Mouse (Mus musculus) embryo, embryonic 9.5 days (tissue): ENCODE data around the gene Nt5dc2.

Experiments used
- DNase-seq: peaks from one replicate; pipeline ENCODE4 v3.0.0-alpha.2; 2017; ENCODE audit errors: extremely low spot score

Gene Nt5dc2

DNA sequence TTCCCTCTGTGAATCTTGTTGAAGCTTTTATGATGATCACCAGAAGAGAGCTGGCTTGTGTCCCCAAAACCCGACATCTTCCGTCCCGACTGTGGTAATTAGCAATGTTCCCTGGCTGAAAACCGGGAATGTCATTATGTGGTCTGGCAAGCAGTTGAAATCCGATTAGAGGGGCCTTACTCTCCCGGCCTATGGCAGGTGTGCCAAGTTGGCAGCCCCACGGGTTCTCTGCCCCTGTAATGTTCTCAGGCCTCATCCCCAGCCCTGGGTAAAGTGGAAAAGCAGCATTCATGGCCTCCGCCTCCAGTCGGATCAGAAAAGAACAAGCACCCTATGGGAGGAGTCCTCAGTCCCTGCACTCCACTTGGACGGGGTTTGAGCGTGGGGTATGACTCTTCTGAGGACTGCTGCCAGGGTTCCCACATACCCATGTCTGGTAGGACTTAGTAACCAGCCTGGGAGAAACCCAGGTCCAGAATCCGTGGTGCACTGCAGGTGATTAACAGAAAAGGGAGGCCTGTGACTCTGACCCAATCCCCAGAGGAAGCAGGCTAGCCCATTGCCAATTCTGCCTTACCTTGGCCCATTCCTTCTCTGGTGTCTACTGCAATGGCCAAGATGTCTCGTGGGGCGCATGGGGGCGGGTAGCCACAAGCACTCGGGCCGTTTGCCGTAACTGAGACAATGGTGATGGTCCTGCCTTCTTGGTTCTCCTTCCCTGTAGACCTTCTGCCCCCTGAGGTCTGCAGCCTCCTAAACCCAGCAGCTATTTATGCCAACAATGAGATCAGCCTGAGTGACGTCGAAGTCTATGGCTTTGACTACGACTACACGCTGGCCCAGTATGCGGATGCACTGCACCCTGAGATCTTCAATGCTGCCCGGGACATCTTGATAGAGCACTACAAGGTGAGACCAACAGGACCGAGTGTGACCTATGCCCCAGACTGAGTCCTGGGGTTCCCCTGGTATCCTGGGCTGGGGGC is 3.5 kb downstream of the Nt5dc2 start:
- DNase-seq, result no peak

GRCm38 (mm10) chr14:31135495-31136410 is 4.9 kb downstream of the Nt5dc2 start:
- no peak for DNase-seq

DNA sequence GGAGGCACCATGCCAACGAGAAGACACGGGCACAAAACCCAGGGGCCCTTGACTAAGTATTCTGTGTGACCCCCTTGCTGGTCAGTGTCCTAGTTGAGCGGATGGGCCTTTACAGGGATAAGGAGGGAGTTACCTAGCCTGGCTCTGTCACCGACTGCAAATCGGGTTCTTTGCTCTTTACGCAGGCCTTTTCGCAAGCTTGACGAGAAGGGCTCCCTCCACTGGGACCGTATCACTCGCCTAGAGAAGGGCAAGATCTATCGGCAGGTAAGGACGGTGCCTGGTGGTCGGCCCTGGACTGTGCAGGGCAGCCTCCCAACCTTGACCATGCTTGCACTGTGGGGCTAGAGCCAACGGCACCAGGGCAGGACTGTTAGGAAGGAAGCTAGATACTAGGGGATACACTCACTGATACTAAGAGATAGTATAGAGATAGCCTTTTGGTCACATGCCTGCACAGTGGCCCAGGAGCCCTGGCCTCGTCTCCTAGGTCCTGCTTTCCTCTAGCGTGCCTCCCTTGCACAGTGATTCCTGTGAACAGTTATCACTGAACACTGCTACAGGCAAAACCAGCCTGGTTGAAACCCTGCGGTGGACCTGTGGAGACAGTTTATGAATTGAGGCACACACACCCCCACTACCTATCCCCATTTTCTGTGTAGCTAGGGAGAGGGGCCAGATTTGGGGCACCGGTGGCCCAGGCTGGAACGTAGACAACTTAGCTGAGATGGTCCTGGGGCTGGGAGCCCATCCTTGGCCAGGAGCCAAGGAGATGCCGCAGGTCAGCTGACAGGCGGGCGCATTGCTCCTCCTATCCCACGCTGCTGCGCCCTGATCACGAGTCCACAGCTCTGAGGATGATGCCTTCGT is 5.8 kb downstream of the Nt5dc2 start:
- DNase-seq, result no peak

- no peak for DNase-seq
Observed at GRCm38 (mm10) chr14:31137281-31137595, 6.4 kb downstream of the Nt5dc2 start.

DNA sequence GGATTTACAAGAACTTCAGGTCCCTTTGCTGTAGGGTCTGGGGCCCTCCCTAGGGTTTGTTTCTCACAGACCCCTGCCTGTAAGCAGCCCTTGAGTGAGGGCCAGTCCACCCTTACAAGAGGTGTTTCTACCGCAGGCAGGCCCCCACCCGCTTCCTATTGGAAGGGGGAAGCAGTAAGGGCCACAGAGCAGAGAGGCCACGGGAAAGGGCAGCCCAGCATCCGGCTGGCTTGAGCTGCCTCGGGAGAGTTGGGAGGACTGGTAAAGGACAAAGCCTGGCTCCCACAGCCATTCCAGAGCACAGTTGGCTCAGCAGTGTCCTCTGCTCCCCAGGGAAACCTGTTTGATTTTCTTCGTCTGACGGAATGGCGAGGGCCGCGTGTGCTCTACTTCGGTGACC is 6.9 kb downstream of the Nt5dc2 start:
- no peak for DNase-seq

DNA sequence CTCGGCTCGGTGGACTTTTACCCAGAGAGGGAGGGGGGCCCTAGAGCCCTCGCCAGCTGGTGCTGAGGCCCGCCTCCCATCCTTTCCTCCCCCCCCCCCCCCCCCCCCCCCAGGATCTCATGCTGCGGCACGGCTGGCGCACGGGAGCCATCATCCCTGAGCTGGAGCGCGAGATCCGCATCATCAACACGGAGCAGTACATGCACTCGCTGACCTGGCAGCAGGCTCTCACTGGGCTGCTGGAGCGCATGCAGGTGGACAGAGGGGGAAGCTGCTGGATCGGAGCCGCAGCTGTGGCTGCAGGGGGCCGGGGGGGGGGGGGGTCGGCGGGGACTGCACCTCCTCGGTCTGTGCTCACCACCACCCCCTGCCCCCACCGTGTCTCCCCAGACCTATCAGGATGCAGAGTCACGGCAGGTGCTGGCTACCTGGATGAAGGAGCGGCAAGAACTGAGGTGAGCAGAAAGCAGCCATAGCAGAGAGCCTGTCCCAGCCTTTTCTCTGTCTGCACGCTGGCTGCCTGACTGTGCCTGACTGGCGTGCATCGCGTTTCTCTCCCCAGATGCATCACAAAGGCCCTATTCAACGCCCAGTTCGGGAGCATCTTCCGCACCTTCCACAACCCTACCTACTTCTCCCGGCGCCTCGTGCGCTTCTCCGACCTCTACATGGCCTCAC is 7.5 kb downstream of the Nt5dc2 start:
- no peak for DNase-seq

DNA sequence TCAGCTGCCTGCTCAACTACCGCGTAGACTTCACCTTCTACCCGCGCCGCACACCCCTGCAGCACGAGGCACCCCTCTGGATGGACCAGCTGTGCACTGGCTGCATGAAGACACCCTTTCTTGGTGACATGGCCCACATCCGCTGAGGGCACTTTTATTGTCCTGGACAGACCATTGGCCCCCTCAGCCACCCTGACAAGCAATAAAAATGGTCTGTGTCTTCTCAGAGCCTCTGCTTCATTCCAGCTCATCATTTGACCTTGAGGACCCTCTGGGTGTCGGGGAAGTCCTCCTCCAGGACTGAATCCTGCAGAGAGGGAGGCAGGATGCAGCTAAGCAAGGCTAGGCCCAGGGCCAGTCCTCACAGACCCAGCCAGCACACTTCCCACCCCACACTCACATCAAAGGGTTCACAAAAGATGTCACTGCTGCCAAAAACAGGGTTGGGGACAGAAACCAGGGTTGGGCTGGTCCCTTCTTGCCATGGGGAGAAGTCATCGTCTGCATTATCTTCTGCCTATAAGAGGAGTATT is 8.1 kb downstream of the Nt5dc2 start:
- no peak for DNase-seq

- no peak for DNase-seq
Observed at GRCm38 (mm10) chr14:31139666-31140065, 8.8 kb downstream of the Nt5dc2 start.

DNA sequence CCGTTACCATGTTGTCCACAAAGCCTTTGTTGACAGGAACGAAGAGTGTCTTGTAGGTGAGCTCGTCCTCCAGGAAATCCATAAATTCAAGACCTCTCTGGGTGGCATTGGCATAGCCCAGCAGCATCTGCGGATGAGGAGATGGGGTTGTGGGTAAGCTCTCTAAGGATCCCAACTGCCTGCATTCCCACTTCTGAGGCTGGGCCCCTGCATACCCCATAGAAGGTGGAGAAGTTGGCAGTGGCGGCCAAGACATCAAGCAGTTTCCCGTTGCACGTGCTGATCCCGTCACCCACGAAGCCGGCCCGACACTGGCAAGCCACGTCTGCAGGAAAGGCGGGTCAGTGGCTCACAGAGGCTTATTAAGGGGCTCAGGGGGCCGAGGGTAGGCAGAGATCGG is 9.3 kb downstream of the Nt5dc2 start:
- DNase-seq, result no peak

DNA sequence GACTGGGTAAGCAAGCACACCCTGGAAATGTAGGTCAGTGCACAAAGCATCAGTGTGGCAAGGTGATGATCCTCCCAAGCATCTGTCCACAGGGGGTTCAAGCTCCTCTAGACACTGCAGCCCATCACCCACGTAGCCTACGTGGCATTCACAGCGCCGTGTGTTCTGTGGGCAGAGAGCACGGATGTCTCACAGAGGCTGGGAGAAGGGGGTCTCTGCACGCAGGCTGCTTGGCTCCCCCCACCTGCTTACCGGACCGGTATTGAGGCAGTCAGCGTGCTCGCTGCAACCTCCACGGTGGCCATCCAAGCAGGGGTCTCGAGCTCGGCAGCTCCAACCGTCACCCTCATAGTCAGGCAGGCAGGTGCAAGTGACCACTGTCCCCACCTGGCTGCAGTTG is 10.2 kb downstream of the Nt5dc2 start:
- DNase-seq, result no peak

DNA sequence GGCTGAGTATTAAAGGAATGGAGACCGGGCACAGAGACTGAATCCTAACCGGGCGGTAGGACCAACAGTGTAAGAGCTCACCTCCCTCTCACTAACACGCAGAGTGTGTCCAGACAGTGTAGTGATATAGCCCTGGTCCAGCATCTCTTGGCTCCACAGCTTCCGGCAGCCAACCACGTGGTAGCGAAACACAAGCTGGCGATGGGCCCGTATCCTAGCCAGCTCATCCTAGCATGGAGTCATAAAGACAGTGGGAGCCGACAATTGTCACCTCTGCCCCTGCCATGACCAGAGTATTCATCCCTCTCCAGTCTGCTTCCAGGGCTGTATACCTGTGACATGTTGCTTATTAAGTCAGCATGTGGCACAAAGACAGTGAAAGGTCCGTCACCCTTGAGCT is 14.8 kb downstream of the Nt5dc2 start:
- no peak for DNase-seq

- no peak for DNase-seq
Observed at GRCm38 (mm10) chr14:31160196-31161150, 29.6 kb downstream of the Nt5dc2 start.

- no peak for DNase-seq
Observed at GRCm38 (mm10) chr14:31161191-31161590, 30.3 kb downstream of the Nt5dc2 start.

DNA sequence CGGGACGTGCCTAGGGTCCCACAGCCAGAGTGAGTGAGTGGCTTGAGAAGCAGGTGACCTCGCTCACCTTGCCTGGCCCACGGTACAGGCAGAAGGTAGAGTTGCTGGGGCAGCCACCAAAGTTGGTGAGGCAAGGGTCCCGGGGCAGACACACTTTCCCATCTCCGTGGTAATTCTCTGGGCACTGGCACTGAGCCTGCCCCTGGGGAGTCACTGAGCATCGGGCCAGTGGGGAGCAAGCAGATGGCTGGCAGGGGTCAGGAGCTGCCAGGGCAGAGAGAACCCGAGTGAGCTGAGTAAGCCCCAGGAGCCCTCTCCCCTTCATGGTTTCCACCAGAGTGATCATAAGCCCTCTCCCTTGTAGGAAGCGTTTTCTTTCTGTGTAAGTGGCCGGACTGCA is 30.8 kb downstream of the Nt5dc2 start:
- no peak for DNase-seq

DNA sequence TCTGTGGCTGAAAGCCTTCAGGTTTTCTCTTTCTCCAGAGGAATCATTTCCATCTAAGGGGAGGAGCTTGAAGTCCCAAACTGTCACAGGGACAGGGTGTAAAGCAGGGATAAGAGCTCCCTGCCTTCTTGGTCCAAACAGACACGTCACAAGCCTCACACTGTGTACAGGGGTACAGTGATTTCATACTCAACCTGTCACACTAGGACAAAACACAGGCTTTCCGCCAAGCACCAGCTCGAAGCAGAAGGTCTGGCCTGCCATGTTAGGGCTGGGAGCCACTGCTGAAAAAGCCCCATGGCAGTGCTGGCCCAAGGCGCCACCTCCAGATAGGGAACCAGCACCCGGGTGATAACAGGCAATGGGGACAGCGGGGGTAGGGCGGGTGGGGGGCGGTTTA is 33.2 kb downstream of the Nt5dc2 start:
- no peak for DNase-seq

GRCm38 (mm10) chr14:31165010-31165409 is 34.2 kb downstream of the Nt5dc2 start:
- no peak for DNase-seq

DNA sequence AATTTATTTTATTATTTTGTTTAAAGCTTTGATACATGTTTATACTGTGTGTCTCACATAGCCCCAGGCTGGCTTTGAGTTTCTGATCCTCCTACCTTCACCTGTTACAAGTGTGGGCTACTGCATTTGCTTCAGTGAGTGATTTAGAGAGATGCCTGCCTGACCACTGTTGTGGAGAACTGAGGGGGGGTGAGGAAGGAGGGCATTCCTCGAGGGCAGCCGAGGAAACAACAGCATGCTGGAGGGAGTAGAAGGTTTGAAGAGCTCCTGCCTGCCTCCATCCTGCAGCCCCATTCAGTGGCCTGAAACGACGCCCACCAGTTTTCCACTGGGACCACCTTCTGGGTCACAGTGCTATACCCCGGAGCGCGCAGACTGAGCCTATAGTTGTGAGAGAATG is 34.6 kb downstream of the Nt5dc2 start:
- no peak for DNase-seq

DNA sequence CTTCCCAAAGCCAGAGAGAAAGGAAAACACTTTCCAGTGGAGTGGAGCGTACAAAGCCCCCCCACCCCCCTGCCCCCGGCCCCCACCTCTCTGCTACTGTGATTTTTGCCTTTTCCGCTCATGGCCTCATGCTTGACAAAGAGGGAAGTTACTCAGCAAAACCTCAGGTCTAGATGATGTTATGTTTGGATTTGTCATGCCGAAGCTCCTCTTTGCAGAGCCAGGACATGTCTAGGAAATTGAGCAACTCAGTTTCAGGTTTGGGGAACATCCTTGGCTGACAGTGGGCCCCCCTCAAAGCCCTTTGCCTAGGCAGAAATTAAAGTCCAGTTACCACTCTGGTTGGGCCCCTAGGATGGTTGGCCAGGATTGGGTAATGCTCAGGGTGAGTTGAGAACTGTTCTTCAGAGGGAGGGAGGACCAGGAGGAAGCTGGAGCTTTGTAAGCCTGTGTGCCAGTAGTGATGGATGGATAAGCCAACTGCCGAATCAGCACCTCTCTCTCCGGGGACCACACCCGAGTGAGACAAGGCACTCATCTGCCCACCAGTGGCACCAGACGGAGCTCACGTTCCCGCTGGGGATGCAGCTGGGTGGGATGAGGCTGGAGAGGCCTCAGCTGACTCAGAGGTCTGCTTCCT is 35.3 kb downstream of the Nt5dc2 start:
- DNase-seq, result no peak

- DNase-seq, result no peak
Observed at GRCm38 (mm10) chr14:31166827-31167226, 36.0 kb downstream of the Nt5dc2 start.
